Mouse (Mus musculus): ENCODE results near the gene Chrnd. TPM values are rescaled to one million over a fixed set of nuclear protein-coding genes. Genes with fewer than 3 reads are reported as not detected.

The Chrnd gene
- not detected in 2 replicates for polyA plus RNA-seq (2014; fragmentation: Nextera tagmentation; extraction: Ambion mirVana)

DNA sequence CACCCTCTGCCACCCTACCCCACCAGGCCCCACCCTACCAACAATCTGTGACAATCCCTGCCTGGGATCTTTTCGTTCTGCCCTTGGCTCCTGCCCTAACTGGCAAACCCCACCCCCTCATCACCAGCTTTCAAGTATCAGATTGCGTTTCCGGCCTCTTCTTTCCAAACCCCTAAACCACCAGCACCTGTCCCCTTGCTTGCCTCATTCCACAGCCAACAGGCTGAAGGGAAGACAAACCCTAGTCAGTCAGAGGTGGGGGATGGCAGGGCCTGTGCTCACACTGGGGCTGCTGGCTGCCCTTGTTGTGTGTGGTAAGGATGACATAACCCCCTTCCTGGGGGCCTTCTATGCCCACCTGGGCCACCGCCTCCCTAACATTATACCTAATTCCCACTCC lies at the start of gene Chrnd:
Gene Chrnd, plus strand, starts transcription at position 179 of the 400 bp plus-strand sequence.
- H3K9me3 ChIP-seq (ENCODE audit: control insufficient read depth, low read depth, low read length) = no peaks in the 10 kb centered on the region
- no peaks in the 10 kb centered on the region for H3K4me1 ChIP-seq (ENCODE audit: control insufficient read depth, insufficient read depth, low read length)
- no peak within 1 kb of the TSS for H3K4me2 ChIP-seq (replicated peaks; ENCODE audit: low read depth, low read length)
- WGBS = 32% methylated on average over 4 of the region's 4 CpGs
- H3K27me3 ChIP-seq (ENCODE audit: control insufficient read depth, insufficient read depth, low read length) = peaks cover 12% of the 10 kb centered on the region
- no peak within 1 kb of the TSS for H3K27ac ChIP-seq (ENCODE audit: low read length)
- ATAC-seq (ENCODE audit: insufficient number of reproducible peaks, insufficient read depth, low FRiP score, low read depth) = no peak
- no peak within 1 kb of the TSS for H3K4me3 ChIP-seq (ENCODE audit: low read depth, low read length)
- no peaks in the 10 kb centered on the region for H3K36me3 ChIP-seq (ENCODE audit: control insufficient read depth, insufficient read depth, low read length)
- no peak within 1 kb of the TSS for H3K9ac ChIP-seq (replicated peaks; ENCODE audit: low read depth, low read length)

DNA sequence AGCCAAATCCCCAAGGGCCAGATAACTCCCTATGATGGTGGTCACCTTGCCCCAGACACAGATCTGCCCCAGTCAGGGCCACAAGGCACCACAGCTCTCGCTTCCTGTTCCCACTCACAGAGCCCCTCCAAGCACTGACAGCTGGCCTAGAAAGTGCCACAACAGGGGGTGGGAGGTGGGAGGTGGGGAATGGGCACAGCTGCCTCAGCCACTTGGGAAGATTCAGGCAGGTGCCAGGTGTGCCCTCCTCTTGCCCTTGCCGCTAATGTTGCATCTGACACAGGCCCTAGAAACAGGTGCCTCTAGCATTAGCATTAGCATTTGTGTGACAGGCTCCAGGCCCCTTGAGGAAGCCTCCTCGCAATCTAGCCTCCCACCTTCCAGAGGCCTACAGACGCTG lies 48.9 kb upstream of the Chrnd start:
- H3K27ac ChIP-seq (ENCODE audit: low read length) = no peak overlapping the region
- no peak overlapping the region for H3K9ac ChIP-seq (replicated peaks; ENCODE audit: low read depth, low read length)
- no peaks in the 10 kb centered on the region for H3K9me3 ChIP-seq (ENCODE audit: control insufficient read depth, low read depth, low read length)
- no peak overlapping the region for H3K4me2 ChIP-seq (replicated peaks; ENCODE audit: low read depth, low read length)
- H3K4me3 ChIP-seq (ENCODE audit: low read depth, low read length) = no peak overlapping the region
- no peaks in the 10 kb centered on the region for H3K27me3 ChIP-seq (ENCODE audit: control insufficient read depth, insufficient read depth, low read length)
- 85% methylated on average over 4 of the region's 4 CpGs for WGBS
- H3K4me1 ChIP-seq (ENCODE audit: control insufficient read depth, insufficient read depth, low read length) = 0 out of 2 replicates have a peak, but pooled peaks cover 3% of the 10 kb centered on the region
- no peaks in the 10 kb centered on the region for H3K36me3 ChIP-seq (ENCODE audit: control insufficient read depth, insufficient read depth, low read length)
- ATAC-seq (ENCODE audit: insufficient number of reproducible peaks, insufficient read depth, low FRiP score, low read depth) = no peak

DNA sequence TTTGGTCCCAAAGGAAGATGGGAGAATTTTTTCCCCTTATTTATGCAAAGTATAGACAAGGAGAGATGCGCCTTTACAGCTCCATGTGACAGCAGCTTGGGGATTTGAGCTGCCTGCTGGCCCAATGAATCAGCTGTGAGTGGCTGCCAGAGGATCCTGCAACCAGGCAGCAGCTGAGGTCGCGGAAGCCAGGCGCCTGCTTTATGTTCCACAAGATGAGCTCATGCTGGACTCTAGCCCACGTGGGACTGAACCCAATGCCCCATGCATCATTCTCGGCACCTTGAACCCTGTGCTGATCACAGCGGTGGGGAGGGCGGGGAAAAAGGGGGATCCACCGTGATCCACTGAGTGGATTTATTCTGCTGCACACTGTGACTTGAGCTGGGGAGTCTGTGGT lies 48.0 kb upstream of the Chrnd start:
- Histone ChIP-seq H3K4me1 (ENCODE audit: control insufficient read depth, insufficient read depth, low read length) (0 out of 2 replicates have a peak, but pooled peaks cover 3% of the 10 kb centered on the region), H3K9ac (replicated peaks; ENCODE audit: low read depth, low read length) (no peak overlapping the region), H3K4me3 (ENCODE audit: low read depth, low read length) (no peak overlapping the region), H3K36me3 (ENCODE audit: control insufficient read depth, insufficient read depth, low read length) (no peaks in the 10 kb centered on the region), H3K4me2 (replicated peaks; ENCODE audit: low read depth, low read length) (no peak overlapping the region), H3K9me3 (ENCODE audit: control insufficient read depth, low read depth, low read length) (no peaks in the 10 kb centered on the region), H3K27me3 (ENCODE audit: control insufficient read depth, insufficient read depth, low read length) (no peaks in the 10 kb centered on the region), H3K27ac (ENCODE audit: low read length) (no peak overlapping the region)
- WGBS = 44% methylated on average over 9 of the region's 9 CpGs
- peak; percentile 56; the same call in 1 of the 2 replicates for ATAC-seq (ENCODE audit: insufficient number of reproducible peaks, insufficient read depth, low FRiP score, low read depth)

- 72% methylated on average over 10 of the region's 10 CpGs for whole genome bisulfite sequencing
- Histone ChIP-seq H3K4me3 (ENCODE audit: low read depth, low read length) (no peak overlapping the region), H3K4me1 (ENCODE audit: control insufficient read depth, insufficient read depth, low read length) (0 out of 2 replicates have a peak, but pooled peaks cover 3% of the 10 kb centered on the region), H3K27ac (ENCODE audit: low read length) (no peak overlapping the region), H3K27me3 (ENCODE audit: control insufficient read depth, insufficient read depth, low read length) (no peaks in the 10 kb centered on the region), H3K9ac (replicated peaks; ENCODE audit: low read depth, low read length) (no peak overlapping the region), H3K9me3 (ENCODE audit: control insufficient read depth, low read depth, low read length) (no peaks in the 10 kb centered on the region), H3K36me3 (ENCODE audit: control insufficient read depth, insufficient read depth, low read length) (no peaks in the 10 kb centered on the region), H3K4me2 (replicated peaks; ENCODE audit: low read depth, low read length) (no peak overlapping the region)
- ATAC-seq (ENCODE audit: insufficient number of reproducible peaks, insufficient read depth, low FRiP score, low read depth) = no peak
Measured at GRCm38 (mm10) chr1:87143141-87143540, 47.3 kb upstream of the Chrnd start.

GRCm38 (mm10) chr1:87149422-87149821 lies 41.0 kb upstream of the Chrnd start:
- no peak overlapping the region for H3K4me2 ChIP-seq (replicated peaks; ENCODE audit: low read depth, low read length)

GRCm38 (mm10) chr1:87151286-87151685 lies 39.1 kb upstream of the Chrnd start:
- Histone ChIP-seq H3K9ac (replicated peaks; ENCODE audit: low read depth, low read length) (no peak overlapping the region), H3K27ac (ENCODE audit: low read length) (no peak overlapping the region)
- 74% methylated on average over 6 of the region's 6 CpGs for WGBS

More at GRCm38 (mm10) chr1:87149422-87149821, 41.0 kb upstream of the Chrnd start:
- Histone ChIP-seq H3K9ac (replicated peaks; ENCODE audit: low read depth, low read length) (no peak overlapping the region), H3K27ac (ENCODE audit: low read length) (no peak overlapping the region), H3K4me3 (ENCODE audit: low read depth, low read length) (no peak overlapping the region), H3K36me3 (ENCODE audit: control insufficient read depth, insufficient read depth, low read length) (no peaks in the 10 kb centered on the region), H3K27me3 (ENCODE audit: control insufficient read depth, insufficient read depth, low read length) (peaks cover 41% of the 10 kb centered on the region), H3K4me1 (ENCODE audit: control insufficient read depth, insufficient read depth, low read length) (0 out of 2 replicates have a peak, but pooled peaks cover under 1% of the 10 kb centered on the region), H3K9me3 (ENCODE audit: control insufficient read depth, low read depth, low read length) (no peaks in the 10 kb centered on the region)
- WGBS = 40% methylated on average over 13 of the region's 13 CpGs
- no peak for ATAC-seq (ENCODE audit: insufficient number of reproducible peaks, insufficient read depth, low FRiP score, low read depth)

DNA sequence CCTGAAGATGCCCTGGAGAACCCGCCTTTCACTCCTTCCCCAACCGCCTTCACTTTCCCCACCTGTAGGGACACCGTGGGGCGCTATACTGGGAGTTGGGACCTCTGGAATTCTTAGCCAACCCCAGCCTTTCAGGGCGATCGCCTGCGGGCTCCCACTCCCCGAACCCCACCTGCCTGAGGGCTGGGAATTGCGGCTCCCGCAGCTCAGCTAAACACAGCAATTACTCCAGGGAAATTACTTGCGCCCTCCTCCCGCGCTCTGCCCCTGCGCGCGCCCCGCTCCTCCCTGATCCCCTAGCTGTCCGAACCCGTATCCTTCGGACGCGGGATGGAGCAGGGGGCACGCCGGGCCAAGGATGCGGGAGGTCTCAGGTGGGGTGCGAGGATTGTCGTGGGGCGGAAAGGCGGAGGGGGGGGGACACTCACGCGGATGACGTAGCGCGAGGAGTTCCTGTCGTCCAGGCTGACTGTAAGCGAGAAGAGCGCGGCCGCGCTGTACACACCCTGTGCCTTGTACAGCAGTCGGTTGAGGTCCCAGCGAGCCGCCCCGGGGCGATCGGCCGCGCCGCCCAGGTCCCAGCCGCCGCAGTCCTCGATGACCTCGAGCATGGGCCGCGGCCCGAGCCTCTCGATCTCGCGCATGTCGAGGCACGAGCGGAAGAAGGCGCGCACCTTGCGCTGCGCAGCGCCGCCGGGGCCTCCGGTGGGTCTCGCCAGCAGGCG lies 36.5 kb upstream of the Chrnd start:
- WGBS = under 1% methylated on average over 72 of the region's 72 CpGs
- Histone ChIP-seq H3K4me1 (ENCODE audit: control insufficient read depth, insufficient read depth, low read length) (0 out of 2 replicates have a peak, but pooled peaks cover 4% of the 10 kb centered on the region), H3K9ac (replicated peaks; ENCODE audit: low read depth, low read length) (no peak overlapping the region), H3K27me3 (ENCODE audit: control insufficient read depth, insufficient read depth, low read length) (peaks cover 75% of the 10 kb centered on the region), H3K36me3 (ENCODE audit: control insufficient read depth, insufficient read depth, low read length) (no peaks in the 10 kb centered on the region), H3K27ac (ENCODE audit: low read length) (no peak overlapping the region), H3K9me3 (ENCODE audit: control insufficient read depth, low read depth, low read length) (no peaks in the 10 kb centered on the region), H3K4me3 (ENCODE audit: low read depth, low read length) (peak overlapping the region; percentile 36), H3K4me2 (replicated peaks; ENCODE audit: low read depth, low read length) (peak overlapping the region; percentile 57)
- no peak for ATAC-seq (ENCODE audit: insufficient number of reproducible peaks, insufficient read depth, low FRiP score, low read depth)

More at GRCm38 (mm10) chr1:87151286-87151685, 39.1 kb upstream of the Chrnd start:
- no peaks in the 10 kb centered on the region for H3K36me3 ChIP-seq (ENCODE audit: control insufficient read depth, insufficient read depth, low read length)
- H3K4me1 ChIP-seq (ENCODE audit: control insufficient read depth, insufficient read depth, low read length) = 0 out of 2 replicates have a peak, but pooled peaks cover 4% of the 10 kb centered on the region
- H3K4me2 ChIP-seq (replicated peaks; ENCODE audit: low read depth, low read length) = no peak overlapping the region
- no peak overlapping the region for H3K4me3 ChIP-seq (ENCODE audit: low read depth, low read length)
- ATAC-seq (ENCODE audit: insufficient number of reproducible peaks, insufficient read depth, low FRiP score, low read depth) = no peak
- H3K27me3 ChIP-seq (ENCODE audit: control insufficient read depth, insufficient read depth, low read length) = peaks cover 57% of the 10 kb centered on the region
- no peaks in the 10 kb centered on the region for H3K9me3 ChIP-seq (ENCODE audit: control insufficient read depth, low read depth, low read length)

GRCm38 (mm10) chr1:87154501-87155120 lies 35.8 kb upstream of the Chrnd start:
- Histone ChIP-seq H3K9me3 (ENCODE audit: control insufficient read depth, low read depth, low read length) (no peaks in the 10 kb centered on the region), H3K4me1 (ENCODE audit: control insufficient read depth, insufficient read depth, low read length) (0 out of 2 replicates have a peak, but pooled peaks cover 4% of the 10 kb centered on the region), H3K36me3 (ENCODE audit: control insufficient read depth, insufficient read depth, low read length) (no peaks in the 10 kb centered on the region), H3K9ac (replicated peaks; ENCODE audit: low read depth, low read length) (no peak overlapping the region), H3K4me2 (replicated peaks; ENCODE audit: low read depth, low read length) (peak overlapping the region; percentile 57), H3K4me3 (ENCODE audit: low read depth, low read length) (peak overlapping the region; percentile 36), H3K27ac (ENCODE audit: low read length) (no peak overlapping the region), H3K27me3 (ENCODE audit: control insufficient read depth, insufficient read depth, low read length) (peaks cover 75% of the 10 kb centered on the region)
- WGBS = 2% methylated on average over 58 of the region's 58 CpGs
- ATAC-seq (ENCODE audit: insufficient number of reproducible peaks, insufficient read depth, low FRiP score, low read depth) = no peak

Measured in stomach, embryonic 14.5 days (tissue).